Mouse (Mus musculus) heart, adult 8-10 months (tissue): ENCODE data around the gene Unc119b. TPM values are rescaled to one million over a fixed set of nuclear protein-coding genes. Genes with fewer than 3 reads are reported as not detected.
A peak's percentile ranks its signal among the peaks of the same experiment; 100 is the strongest.
"Not testable (repeated sequence)": the region's sequence is repeated elsewhere in the genome, so short reads cannot be mapped to it uniquely, and the experiment has no call there.

Experiments
- DNase-seq: peaks from one replicate; pipeline ENCODE4 v3.0.0; 2022; ENCODE audit warnings: low spot score
- total RNA-seq, 4 experiments: library from RNA; stranded (reverse); gene quantifications; 2 replicates each; pipeline ENCODE4 v1.2.4; 2022

Gene Unc119b
- total RNA-seq, 4 experiments from 2014 or later, result 11.8 to 18.5 (median 14.5) TPM

DNA sequence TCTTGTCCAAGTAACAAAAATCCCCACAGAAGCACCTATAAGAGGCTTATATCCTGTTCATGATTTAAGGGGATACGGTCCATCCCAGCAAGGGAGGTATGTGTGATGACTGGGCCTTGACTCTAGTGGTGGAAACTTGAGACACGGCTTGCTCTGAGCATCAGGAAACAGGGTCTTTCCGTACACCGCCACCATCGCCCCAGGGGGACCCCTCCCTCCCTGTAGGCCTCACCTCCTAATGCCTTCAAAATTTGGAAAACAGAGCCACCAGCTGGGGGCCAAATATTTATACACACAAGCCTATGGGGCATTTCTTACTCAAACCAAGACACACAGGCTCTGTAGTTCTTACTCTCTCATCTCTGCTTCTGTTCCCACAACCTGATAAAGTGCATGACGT, 43.0 kb downstream of the Unc119b start:
- no peak for DNase-seq

DNA sequence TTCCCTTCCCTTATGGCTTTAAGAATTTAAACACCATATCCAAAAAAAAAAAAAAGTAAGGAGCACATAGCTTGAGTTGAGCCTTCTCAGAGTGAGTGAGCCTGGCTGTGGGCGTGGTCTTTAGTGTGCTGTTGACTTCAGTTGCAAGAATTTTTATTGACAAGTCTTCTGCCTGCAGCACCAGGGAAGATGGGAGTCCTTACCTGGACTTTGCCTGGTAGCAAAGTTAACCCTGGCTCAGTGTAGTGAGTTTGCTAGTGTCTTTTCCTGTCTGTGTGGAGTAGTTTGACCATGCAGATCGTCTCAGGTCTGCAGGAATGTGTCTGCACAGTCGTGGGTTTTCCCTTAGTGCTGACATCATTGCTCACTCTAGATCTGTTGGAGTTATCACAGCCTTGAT, 43.8 kb downstream of the Unc119b start:
- no peak for DNase-seq

DNA sequence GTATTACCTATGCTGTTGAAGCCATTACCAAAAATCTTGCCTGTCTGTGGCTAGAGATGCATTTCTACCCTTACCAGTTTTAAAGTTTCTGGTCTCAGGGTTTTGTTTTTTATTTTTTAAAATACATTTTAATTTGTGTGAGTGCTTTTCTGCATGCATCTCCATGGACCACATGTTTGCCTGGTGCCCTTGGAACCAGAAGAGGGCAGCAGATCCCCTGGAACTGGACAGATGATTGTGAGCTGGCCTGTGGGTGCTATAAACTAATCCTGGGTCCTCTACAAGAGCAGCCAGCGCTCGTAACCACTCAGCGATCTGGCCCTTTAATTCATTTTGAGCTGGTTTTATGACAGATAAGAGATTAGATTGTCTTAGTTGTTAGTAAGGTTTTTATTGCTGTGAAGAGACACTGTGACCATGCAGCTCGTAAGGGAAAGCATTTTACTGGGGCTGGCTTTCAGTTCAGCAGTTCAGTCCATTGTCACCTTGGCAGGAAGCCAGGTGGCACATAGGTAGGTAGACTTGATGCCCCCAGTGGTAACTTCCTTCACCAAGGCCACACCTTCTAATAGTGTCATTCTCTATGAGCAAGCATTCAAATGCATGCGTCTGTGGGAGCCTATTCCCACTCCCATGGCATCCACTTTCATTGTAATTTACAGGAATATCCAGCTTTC, 45.0 kb downstream of the Unc119b start:
- DNase-seq, result no peak

DNA sequence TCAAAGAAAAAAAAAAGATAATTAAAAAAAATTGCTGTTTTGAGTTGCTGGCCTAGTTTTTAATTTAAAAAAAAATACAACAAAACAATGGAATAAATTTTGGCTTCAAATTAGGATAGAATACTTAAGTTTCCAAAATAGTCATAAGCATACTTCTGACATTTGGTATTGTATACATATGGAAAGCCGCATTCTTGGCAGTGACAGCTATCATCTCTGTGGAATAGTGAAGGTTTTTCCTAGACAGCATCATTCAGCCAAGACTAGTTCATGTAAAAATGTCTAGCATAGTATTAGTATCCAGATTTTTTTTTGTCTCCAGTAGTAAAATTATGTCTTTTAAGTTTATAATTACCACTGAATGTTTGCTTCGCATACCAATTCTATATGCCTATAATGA, 49.1 kb downstream of the Unc119b start:
- no peak for DNase-seq

DNA sequence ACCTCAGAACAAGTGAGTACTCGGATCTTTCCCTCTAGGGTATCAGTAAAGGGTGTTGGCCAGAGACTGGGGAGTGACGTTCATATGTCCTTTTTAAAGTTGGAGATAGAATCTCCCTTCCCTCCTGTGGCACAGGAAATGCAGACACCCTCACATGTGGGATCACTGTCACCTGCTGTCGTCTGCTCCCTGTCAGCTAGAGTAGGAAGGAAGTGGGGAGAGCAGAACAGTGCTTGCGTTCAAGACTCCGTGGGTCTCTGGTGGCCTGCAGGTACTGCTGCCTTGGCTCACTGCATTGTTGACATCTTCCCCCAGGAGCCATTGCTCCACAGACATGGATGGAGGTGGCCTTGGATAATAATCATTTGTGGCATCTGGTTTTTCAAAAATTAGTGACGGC, 51.3 kb downstream of the Unc119b start:
- no peak for DNase-seq

DNA sequence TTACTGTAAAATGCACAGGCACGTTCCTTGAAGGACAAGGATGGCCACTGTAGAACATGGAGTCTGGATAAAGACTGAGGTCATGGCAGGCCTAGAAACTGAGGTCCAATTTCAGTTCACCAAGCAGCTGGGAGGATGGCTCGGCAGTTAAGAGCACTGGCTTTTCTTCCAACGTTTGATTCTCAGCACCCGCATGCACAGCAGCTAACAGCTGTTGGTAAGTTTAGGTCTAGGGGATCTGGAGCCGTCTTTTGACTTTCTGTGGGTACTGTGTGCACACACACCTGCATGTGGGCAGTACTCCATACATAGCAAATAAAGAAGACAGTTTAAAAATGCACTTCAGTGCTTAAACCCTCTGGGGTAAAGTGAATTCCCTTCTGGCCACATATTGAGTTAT, 53.1 kb downstream of the Unc119b start:
- DNase-seq, result no peak

DNA sequence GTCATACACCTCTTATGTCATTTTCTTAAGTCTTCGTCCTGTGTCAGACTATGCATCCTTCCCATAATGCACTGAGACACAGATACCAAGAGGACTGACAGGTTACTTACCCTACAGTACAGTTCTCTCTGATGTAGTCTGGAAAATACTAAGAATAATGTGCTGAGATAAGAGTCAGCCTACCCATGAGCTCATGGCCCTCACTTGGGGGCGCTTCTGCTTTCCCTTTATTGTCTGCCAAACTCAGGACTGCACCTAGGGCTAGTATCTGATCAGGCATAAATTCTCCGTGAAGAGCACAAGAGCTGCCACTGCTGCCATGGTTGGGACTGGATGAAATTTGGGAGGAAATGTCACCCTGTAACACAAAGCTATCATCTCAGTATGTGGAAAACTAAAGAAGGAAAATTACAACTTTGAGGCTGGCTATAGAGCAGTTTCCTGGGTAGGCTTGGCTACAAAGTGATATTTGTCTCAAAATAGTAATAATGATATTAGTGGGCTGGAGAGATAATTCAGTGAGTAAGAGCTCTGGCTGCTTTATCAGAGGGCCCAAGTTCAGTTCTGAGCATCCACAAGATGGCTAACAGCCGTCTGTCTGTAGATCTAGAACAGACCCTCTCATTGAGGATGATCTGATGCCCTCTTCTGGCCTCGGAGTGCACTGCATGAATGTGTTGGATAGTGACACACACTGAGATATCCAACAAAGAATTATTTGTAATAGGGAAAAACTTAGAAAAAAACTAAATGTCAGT, 58.5 kb downstream of the Unc119b start:
- DNase-seq, result peak; percentile 65

DNA sequence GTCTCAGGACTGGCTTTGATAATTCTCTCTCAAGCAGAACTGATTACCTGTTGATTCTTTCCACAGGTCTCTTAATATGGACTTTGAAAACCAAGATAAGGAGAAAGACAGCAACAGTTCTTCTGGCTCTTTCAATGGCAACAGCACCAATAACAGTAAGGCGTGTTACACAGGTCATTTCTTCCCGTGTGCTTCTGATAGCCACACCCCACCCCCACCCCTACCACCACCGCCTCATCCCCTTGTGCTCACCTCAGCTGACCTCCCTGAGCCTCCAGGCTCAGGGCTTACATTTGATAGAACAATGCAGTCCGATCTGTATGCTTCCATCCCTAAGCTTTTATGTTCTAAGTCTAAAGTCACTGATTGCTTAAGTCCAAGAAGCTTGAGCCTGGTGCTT, 60.0 kb downstream of the Unc119b start:
- no peak for DNase-seq

DNA sequence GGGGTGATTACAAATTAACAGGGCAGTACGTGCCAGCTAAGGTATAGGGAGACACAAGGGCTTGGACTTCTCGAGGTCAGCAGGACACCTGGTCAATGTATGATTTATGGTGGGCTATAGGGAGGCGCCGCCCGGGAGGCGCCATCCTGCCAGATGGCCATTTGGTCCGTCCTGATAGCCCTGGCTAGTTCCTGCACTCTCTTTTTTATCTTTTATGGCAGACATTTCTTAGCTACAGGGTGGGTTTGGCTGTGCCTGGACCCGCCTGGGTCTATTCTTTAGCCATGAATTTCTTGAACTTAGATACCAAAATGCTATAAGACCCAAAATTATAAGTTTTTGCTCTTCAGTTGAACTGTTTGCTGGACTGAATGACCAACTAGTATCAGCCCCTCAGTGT, 61.5 kb downstream of the Unc119b start:
- not testable (repeated sequence) for DNase-seq

Other genes starting within 250 kb of the Unc119b start
- 1 to 10 TPM; 3.5 to 4.6 (median 4.3) TPM for gene Oasl2, start 238.0 kb downstream of the Unc119b start, total RNA-seq
- under 1 TPM; 0.44 to 0.72 (median 0.59) TPM for gene Oasl1, start 211.7 kb downstream of the Unc119b start, total RNA-seq
- 10 to 100 TPM; 20.5 to 31.0 (median 28.6) TPM for gene 2210016L21Rik, start 192.8 kb downstream of the Unc119b start, total RNA-seq
- gene Hnf1a, start 163.9 kb downstream of the Unc119b start, total RNA-seq, result not detected
- gene Sppl3, start 123.8 kb downstream of the Unc119b start, total RNA-seq, result 10 to 100 TPM; 26.3 to 31.9 (median 29.0) TPM
- not detected for gene Gm10401, start 36.7 kb downstream of the Unc119b start, total RNA-seq
- gene Acads, start 15.6 kb downstream of the Unc119b start, total RNA-seq, result 100 to 1,000 TPM; 225 to 279 (median 244) TPM
- 10 to 100 TPM; 75.2 to 88.5 (median 78.8) TPM for gene Mlec, start 23.2 kb upstream of the Unc119b start, total RNA-seq
- 1 to 10 TPM; 1.7 to 2.6 (median 1.9) TPM for gene Cabp1, start 59.4 kb upstream of the Unc119b start, total RNA-seq
- gene Pop5, start 100.9 kb upstream of the Unc119b start, total RNA-seq, result 10 to 100 TPM; 26.6 to 35.1 (median 32.8) TPM
- 100 to 1,000 TPM; 355 to 414 (median 370) TPM for gene Rnf10, start 137.9 kb upstream of the Unc119b start, total RNA-seq
- gene Coq5, start 144.7 kb upstream of the Unc119b start, total RNA-seq, result 100 to 1,000 TPM; 138 to 171 (median 161) TPM
- gene Dynll1, start 166.0 kb upstream of the Unc119b start, total RNA-seq, result 10 to 100 TPM; 52.9 to 84.2 (median 71.3) TPM
- gene Srsf9, start 192.2 kb upstream of the Unc119b start, total RNA-seq, result 10 to 100 TPM; 14.2 to 15.5 (median 14.4) TPM
- gene Gatc, start 206.2 kb upstream of the Unc119b start, total RNA-seq, result 10 to 100 TPM; 17.5 to 21.2 (median 19.4) TPM
- gene Triap1, start 206.2 kb upstream of the Unc119b start, total RNA-seq, result 10 to 100 TPM; 25.5 to 27.4 (median 25.8) TPM
- gene Cox6a1, start 214.0 kb upstream of the Unc119b start, total RNA-seq, result 100 to 1,000 TPM; 205 to 218 (median 216) TPM